Mouse (Mus musculus) retina, adult 2 months (tissue): ENCODE data around the gene Map2k7.

Experiments used
- DNase-seq: peaks from one replicate; pipeline ENCODE4 v3.0.0-alpha.2; 2012; ENCODE audit warnings: low read depth, low spot score

Map2k7 gene

DNA sequence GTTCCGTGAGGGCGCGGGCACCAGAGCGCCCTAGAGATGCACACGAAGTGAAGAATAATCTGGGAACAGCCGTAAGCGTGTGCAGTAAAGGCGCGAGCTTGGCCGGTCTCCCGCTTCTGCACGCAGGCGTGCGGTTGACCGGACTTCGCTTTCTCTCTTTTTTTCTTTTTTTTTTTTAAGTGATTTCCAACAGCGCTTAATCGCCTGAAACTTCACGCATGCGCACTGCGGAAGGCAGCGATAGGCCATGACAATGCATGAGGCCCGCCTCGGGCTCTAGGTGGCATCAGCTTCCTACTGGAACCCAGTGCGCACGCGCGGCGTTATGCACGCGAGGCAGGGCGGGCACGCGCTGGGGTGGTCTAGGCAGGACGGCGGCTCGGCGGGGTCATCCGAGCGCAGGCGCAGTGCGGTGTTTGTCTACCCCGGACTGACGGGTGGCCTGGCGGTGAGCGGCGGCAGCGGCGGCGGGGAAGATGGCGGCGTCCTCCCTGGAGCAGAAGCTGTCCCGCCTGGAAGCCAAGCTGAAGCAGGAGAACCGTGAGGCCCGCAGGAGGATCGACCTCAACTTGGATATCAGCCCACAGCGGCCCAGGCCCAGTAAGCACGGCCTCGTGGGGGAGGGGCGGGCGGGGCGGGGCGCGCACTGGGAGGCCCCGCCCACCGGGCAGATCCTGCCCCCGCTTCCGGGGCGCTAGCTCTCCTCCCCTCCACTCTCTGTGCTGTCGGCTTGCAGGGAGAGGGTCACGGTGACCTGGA lies at the start of gene Map2k7, which contains the start of gene Gm49320:
Gene Map2k7, plus strand, starts transcription at position 307 of the 759 bp plus-strand sequence.
Gene Gm49320, plus strand, starts transcription at position 432 of the 759 bp plus-strand sequence.
- DNase-seq, result peak; percentile 98

DNA sequence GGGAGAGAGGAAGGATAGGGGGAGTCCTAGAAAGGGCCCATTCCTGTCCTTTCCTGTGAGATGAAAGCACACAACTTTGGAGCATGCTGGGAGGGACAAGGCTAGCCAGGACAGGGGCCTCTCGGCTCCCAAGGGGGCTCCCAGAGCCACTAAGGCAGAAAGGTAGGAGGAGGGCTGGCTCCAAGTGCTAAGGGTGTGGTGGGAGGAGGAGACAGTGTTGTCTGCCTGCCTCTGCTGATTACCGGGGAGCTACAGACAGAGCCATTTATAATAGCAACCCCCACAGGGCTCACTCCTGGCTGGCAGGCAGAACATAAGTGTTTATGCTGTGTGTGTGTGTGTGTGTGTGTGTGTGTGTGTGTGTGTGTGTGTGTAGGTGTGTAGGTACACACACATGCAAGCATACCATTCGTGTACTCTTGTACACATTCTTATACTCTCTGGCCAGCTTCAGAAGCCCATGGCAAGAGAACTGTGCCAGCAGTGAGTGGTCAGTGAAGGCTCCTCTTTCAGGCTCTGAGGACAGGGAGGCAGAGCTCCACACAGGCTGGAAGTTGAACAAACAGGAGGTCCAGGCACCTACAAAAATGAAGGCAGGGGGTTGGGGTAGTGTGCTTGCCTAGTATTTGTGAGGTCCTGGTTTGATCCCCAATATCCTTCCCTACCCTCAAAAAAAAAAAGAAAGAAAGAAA lies 49.4 kb upstream of the Map2k7 start:
- DNase-seq, result no peak

DNA sequence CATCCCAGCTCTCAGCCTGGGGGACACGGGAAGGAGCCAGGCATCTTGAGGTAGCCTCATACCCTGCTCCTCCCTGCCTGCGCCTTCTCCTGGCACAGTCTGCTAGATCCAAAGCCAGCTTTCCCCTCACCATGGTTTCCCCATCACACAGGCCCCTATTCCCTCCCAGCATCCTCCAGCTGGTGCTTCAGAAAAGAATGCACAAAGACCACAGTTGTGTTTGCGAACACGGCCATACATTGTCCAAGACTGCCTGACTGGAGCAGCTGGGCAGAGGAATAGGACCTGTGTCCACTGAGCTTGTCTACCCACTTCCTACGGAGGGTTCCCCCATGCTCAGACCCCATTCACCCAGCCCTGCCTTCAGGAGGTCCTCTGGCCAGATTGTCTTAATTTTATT lies 46.2 kb upstream of the Map2k7 start:
- no peak for DNase-seq

DNA sequence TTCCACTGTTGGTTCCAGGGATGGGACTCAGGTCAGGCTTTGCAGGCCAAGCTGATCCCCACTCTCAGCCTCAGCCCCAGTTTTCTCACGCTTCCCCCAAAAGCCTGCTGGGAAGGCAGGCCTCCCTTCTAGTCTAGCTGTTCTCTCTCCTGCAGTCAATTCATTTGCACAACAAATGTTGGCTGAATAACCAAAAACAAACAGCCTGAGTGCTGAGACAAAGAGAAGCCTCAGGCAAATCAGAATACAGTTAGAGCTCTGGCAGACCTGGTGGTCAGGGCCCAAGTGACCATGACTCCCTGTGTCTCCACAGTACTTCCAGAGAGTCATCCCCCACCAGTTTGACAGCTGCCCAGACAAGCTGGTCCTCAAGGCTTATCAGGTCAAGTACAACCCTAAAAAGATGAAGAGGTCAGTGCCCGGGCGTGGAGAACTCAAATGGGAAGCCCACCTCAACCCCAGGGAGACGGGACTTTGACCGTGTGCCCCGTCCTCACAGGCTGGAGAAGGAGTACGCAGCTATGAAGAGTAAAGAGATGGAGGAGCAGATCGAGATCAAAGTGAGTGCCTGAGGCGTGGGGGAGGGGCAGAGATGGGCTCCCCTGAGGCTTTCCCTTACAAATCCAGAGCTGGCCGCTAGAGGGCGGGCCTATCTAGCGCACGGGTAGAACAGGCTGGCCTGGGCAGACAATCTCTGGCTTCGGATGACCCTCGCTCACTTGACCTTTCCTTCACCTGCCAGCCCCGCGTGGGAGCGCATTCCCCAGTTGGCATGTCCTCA lies 45.5 kb upstream of the Map2k7 start:
- peak; percentile 64 for DNase-seq

DNA sequence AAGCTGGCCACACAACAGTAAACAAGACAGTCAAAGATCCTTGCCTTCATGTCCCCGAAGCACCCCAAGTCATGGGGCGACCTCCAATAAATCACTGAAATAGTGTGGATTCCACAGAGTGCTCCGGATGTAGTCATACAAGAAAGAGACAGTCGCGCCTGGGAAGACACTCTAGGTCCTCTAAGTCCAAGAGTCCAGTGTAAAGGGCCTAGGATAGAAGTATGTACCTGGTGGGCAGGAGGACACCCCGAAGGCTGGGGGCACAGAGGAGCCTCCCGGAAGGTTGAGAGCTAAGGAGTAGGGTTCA lies 45.0 kb upstream of the Map2k7 start:
- no peak for DNase-seq

DNA sequence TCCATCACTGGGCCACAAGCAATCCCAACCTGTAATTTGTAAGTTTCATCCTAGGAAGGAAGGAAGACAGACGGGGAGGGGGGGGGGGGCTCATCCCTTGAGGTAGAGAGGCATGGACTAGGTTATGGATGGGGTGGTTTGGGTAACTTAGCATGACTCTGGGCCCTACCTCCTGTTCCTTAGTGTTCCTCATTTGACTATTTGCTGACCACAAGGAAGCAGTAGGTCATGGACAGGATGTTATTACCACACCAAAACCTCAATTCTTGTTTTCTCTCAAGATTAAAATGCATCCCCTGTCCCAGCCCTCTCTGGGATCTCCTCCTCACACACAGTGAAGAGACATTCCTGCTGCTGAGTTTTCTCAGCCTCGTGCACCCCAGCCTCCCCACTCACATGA lies 37.2 kb upstream of the Map2k7 start:
- DNase-seq, result no peak

DNA sequence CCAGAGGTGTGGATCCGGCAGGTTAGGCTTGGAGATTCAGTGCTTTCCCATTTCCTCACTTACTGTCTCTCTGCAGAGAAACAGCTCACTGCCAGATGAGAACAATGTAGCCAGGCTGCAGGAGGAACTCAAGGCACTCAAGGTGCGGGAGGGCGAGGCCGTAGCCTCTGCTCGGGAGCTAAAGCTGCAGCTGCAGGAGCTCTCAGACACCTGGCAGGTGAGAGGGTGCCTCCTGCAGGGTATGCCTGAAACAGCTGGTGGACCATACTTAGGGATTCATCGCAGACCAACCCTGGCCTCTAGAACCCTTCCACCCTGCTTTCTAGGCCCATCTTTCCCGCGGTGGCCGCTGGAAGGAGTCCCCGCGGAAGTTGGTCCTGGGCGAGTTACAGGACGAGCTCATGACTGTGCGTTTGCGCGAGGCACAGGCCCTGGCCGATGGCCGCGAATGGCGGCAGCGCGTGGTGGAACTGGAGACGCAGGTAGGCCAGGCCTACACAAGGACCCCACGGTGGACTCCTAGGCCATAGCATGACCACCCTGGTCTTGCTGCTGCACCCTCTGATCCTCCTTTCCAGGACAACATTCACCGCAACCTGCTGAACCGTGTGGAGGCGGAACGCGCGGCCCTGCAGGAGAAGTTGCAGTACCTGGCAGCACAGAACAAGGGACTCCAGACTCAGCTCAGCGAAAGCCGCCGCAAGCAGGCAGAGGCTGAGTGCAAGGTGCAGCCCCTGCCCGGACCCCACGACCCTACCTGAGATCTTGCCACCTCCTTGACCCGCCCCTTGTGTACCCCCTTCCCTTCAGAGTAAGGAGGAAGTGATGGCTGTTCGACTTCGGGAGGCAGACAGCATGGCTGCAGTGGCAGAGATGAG lies 33.1 kb upstream of the Map2k7 start:
- no peak for DNase-seq

DNA sequence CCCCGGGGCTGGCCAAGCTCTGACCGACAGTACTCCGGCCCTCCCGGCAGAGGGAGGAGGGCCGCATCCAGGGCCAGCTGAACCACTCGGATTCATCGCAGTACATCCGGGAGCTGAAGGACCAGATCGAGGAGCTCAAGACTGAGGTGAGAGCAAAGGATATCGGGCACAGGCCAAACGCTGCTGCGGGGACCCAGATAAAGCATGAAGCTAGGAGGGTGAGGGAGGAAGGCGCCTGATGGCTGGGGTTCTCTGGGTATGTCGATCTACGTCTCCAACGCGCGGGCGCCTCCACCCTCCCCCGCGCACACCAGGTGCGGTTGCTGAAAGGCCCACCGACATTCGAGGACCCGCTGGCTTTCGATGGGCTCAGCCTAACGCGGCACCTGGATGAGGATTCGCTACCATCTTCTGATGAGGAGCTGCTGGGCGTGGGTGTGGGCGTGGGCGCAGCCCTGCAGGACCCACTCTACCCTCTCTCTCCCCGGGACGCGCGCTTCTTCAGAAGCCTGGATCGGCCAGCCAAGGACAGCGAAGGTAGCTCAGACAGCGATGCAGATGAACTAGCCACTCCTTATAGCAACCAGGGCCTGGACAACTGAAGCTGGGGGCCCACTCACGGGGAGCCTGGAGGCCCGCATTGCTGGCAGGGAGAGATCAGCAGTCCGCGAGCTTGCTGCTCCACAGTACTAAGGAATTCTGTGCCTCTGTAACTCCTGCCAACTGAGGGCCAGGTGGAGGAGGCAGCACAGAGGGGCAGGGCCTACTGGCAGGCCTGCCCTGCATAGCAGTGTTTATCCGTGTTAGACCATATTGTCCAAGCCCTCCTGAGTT lies 32.1 kb upstream of the Map2k7 start:
- DNase-seq, result no peak

DNA sequence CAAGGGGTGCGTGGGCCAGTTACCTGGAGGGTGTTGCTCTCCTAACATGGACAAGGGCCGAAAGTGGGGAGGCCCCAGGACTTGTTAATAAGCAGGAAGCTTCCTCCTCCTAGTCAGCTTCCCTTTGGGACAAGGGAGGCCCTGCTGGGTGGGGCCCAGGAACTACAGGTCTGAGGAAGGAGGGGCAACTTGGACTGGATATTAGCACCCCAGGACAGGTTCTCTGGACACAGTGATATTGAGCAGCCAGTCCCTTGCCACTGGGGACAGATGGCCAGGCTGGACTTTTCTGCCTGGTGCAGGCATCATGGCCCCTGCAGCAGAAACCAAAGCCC lies 31.6 kb upstream of the Map2k7 start:
- DNase-seq, result no peak

DNA sequence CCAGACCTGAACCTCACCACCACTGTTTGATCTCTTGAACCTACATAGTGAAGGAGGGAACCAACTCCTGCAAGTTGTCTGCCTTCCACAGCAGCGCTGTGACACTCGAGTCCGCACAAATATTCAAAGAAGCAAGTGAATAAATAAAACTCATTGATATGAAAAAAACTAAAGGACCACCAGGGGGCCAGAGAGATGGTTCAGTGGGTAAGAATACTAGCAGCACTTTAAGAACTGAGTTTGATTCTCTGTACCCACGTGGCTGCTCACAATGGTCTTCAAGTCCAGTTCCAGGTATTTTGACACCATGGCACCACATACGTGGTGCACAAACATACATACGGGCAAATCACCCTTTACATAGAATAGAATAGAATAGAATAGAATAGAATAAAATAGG lies 27.4 kb upstream of the Map2k7 start:
- DNase-seq, result no peak

DNA sequence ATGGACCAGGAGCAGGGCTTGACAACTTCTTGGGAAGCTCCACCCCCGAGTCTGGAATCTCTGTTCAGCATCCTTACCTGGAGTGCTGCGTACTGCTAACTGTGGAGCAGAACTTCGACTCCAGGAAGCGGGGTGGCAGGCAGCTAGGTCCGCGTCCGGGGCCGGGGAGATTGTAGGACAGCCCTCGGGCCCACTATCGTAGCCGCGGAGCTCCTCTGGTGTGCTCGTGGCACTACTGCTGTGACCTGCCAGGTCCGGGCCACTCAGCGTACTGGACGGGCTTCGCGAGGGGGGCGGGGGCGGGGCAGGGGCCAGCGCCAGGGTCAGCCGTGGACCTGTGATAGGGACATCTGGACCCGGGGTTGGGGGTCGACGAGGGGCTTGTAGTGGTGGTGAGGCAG lies 25.7 kb upstream of the Map2k7 start:
- DNase-seq, result no peak

DNA sequence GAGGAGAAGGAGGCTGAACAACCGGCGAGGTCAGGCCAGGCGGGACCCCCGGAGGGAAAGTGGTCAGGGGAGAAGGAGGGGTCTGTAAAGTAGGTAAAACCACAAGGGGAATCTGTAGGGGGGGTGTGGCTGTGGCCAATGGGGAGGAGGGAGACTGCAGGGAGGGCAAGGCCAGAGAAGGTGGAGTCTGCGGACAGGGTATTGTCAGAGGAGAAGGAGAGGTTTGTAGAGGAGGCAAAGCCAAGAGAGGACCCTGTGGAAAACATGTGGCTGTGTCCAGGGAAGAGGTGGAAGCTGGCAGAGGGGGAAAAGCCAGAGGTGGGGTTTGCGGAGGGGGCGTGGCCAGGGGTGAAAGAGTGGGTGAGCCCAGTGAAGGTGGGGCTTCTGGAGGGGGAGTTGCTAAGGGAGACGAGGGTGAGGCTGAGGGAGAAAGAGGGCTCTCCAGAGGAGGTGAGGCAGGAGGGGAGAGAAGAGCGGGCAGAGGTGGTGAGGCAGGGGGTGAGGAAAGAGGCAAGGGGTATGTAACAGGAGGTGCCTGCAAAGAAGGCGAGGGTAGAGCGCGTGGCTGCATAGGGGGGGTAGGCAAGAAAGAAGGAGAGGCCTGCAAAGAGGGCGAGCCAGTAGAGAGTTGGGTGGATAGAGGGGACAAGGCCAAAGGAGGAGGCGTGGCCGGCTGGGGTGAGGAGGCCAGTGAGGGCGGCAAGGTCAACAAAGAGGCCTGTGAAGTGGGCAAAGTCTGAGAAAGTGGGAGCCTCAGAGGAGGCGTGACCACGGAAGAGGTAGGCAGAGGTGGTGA lies 25.1 kb upstream of the Map2k7 start:
- DNase-seq, result no peak

DNA sequence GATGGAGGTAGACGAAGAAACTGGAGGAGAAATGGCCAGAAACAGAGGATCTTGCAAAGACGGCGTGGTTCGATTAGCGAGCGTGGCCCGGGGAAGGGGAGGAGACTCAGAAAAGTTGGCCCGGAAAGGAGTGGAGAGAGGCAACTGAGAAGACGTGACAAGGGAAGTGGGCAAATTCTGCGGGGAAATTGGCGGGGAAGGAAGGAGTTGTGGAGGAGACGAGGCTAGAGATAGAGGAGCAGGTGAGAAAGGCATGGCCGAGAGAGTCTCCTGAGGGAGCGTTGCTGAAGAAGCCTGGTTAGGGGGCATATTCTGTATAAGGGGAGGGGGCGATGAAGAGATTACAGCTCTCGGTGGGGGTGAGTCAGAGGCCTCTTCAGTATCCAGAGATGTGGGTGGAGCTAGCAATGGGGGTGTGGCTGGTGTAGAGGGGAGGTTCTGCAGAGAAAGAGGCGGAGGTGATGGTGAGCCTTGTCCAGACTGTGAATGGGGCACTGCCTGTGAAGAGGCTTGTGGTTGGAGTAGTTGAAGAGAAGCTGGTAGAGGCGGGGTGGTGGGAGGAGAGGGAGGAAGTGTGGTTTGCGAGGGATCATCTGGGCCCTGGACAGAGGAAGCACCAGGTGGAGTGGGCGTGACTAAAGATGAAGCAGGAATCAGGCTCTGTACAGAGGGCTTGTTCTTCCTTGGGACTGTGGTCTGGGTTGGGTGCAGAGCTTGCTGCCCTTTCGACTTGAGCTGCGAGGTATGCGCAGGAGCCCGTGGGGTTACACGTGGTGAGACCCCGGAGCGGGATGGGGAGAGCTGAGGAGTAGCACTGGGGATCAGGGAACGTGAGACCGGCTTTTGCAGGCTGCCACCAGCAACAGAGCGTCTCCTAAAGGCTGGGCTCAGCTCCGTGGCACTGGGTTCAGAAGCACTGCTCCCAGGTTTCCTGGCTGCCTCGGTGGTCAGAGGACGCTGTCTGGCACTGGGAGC lies 24.2 kb upstream of the Map2k7 start:
- no peak for DNase-seq

DNA sequence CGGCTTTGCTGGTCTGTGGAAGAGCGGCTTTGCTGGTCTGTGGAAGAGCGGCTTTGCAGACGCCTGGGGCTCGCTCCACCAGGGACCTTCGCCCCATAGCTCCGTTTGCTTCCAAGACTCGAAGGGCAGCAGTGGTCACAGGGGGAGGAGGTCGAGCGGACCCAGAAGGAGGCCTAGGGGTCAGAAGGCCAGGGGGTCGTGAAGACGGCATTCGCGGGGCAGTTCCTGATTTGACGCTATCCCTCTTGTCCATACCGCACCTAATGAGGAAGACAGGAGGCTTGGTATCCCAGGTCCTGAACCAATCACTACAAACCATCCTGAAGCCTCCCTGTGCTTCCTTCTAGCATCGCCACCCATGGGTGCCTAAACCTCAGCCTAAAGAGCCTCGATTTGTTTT lies 22.2 kb upstream of the Map2k7 start:
- no peak for DNase-seq

DNA sequence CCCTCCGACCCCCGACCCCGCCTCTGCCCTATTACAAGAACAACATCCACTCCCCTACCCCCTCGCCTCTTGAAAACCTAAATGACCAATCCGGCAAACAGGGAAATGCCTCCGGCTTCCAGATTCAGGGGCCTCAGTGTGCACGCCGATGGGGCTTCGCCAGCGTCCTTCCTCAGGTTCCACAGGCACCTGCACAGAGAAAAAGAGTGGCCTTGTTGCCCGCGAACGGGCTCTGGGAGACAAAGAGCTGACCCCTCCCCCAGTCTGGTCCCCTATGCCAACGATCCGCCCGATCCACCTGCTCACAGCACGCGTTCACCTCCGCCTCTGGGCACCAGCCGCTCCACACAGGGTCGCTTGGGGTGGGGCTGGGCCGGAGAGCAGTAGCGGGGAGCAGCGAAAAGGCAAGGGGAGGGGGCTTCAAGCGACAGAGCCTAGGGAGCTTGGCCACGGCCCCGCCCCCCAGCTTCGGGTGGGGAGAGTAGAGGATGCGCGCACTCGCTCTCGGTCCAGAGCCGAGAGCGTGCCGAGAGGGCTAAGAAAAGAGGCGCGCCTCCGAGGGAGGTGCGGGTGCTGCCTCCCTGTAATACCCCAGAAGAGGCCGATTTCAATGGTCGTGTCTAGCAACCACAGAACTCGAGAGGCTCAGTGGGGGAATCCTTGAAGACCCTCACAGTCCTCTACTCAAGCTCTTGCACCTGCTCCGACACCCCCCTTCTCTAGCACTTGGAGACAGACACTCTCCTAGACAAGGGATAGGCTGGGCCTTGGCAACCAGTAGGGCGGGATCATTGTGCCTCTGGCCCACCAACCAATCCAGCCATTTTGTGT lies 21.5 kb upstream of the Map2k7 start, which contains the start of gene Prr36:
Gene Prr36, minus strand, starts transcription at position 669 of the 831 bp plus-strand sequence.
- DNase-seq, result no peak

DNA sequence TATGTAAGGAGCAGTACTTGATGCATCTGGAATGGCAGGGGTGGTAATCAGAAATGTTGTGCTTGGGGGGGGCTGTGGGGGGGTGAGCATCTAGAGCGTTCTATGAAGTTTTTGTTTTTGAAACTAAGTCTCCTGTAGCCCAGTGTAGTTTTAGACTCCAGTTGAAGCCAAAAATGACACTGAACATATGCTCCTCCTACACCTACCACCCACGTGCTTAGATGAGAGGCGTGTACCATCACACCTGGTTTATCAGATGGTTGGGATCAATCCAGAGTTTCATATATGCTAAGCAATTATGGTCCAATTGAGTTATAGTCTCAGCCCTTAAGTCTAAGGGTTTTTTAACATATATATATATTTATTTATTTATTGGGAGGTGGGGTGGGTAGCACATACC lies 18.9 kb upstream of the Map2k7 start:
- no peak for DNase-seq

DNA sequence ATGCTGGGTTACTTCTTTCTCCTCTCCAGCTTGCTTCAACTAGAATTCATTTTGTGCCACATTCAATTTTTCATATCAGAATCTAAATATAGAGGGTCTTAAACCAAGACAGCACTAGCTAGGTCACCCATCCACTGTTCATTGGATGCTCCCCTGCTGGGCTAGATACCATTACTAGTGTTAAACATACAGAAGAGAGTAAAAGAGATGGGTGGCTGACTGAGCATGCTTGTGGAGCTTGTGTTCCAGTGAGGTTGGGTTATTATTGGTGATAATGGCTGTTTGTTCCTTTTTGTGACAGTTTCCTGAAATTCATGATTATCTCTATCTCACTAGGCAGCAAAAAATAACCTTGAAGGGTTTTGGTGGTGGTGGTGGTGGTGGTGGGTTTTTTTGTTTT lies 16.5 kb upstream of the Map2k7 start:
- DNase-seq, result no peak

DNA sequence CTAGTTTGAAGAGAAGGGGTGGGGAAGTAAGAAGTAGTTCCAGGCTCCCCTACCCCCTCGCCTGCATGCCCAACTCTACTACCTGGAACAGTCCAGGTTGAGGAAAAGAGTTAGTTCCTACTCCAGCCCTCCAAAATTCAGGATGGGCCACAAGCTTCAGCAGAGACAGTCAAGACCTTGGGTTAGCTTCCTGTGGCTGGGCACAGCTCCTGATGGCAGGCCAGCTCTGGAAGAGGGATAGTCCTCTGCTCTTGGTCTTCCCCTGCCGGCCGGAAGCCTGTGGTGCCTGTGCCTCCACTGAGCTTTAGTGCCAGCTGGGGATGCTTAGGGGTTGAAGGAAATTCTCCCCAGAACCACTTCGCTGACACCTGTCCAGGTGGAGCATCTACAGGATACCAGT lies 12.2 kb upstream of the Map2k7 start:
- no peak for DNase-seq
